Mouse (Mus musculus): ENCODE results near the gene Prkce.

DNA sequence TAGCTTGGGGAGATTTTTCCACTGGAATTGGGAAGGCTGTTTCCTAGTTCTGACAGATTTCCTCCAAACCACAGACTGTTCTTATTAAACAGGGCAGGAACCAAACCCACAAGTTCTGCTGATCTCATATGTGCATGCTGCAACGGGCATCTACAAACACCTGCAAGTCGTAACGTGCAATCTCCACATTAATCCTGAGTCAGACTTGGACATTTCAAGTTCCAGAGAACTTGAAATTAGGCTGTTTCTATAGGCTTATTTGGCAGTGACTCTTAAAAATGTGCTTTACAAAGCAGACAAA lies 277.8 kb downstream of the Prkce start:
- TF ChIP-seq CTCF (IDR thresholded peaks at IDR 0.05; ENCODE audit: borderline replicate concordance, extremely low read depth, insufficient read depth, insufficient read length) (no peak), POLR2A (IDR thresholded peaks at IDR 0.05; ENCODE audit: borderline replicate concordance, extremely low read depth, insufficient read depth, insufficient read length, poor library complexity, severe bottlenecking) (no peak)

Data from brain, embryonic 14.5 days (tissue).